Mouse (Mus musculus): ENCODE measurements around the gene Olfr221.
"Not testable (repeated sequence)": the region's sequence is repeated elsewhere in the genome, so short reads cannot be mapped to it uniquely, and the experiment has no call there.

The Olfr221 gene

DNA sequence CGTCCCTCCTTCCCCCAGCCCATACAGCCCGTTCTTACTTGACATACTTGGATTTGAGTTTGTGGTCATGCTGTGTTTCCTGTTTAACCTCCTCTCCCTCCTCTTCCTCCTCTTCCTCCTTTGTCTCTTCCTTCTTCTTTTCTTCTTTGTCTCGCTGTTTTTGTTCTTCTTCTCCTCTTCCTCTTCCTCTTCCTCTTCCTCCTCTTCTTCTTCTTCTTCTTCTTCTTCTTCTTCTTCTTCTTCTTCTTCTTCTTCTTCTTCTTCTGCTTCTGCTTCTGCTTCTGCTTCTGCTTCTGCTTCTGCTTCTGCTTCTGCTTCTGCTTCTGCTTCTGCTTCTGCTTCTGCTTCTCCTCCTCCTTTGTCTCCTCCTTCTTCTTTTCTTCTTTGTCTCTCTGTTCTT lies at the start of gene Olfr221:
Gene Olfr221 (minus strand): TSS at position 101 of the 400 bp plus-strand sequence.
- not testable (repeated sequence) for DNase-seq

DNA sequence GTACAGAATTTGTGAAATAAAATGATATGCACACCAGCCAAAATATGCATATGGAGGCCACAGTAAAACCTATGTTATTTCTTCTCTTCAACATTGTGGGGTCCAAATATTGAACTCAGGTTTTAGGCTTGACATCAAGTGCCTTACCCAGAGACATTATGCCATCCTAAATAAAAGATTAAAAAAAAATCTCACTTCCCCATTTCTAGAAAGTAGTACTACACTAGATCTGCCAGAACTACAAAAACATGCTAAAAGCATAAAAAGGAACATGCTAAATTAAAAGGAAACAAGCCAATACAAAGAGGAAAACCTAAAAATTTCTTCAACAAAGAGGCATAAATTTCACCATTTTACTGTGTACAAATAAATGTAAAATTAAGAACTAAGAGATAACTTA lies 40.8 kb upstream of the Olfr221 start:
- no peak for DNase-seq

DNA sequence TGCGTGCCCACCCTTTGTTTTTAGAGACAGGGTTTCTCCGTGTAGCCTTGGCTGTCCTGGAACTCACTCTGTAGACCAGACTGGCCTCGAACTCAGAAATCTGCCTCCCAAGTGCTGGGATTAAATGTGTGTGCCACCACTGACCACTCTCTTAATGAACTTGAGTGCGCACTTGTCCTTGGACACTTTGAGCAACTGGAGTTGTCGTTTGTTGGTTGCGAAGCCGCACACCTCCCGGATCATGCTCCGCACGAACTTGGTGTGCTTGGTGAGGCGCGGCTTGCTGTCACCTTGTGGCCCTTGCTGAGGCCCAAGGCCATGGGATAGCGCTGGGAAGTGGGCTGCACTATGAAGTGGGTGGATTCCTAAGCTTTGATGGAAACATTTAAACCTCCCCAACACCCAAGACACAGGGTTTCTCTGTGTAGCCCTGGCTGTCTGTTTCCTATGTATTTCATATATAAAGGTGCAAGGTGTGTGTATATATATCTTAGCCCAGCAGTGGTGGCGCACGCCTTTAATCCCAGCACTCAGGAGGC lies 29.4 kb upstream of the Olfr221 start:
- DNase-seq = no peak

DNA sequence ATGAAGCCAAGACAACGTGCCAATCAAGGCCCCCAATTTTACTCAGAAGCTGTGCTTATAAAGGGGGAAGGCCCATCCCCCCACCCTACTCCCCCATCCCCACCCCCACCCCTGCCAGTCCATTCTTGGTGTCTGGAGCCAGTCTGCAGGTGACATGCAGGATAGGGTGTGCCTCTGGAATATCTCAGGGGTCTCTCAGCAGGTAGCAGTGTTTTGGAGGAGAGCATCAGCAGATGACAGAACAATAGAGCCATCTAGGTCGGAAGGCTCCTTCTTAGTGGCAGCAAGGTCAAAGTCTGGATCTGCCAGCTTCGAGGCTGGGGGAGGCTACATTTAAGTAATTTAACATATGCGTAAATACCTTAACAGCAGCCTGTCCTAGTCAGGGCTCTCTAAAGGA lies 23.9 kb upstream of the Olfr221 start:
- DNase-seq = no peak

DNA sequence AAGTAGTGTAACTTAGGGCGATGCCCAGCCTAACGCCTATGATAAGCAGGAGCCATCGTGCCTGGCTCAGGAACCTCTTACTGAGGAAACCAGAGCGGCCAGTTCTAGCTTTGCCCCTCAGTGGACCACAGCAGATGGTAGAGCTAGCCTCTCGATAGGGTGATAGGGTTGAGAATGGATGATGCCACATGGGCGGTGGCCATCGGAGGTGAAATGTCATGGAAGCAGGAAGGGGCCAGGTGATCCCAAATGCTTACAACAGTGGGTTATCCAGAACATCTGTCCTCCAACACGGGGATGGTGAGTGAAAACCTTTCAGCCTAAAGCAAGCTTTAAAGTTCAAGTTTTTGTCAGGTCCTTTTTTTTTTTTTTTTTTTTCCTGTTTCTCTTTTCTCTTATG lies 19.5 kb upstream of the Olfr221 start:
- DNase-seq = peak; percentile 52 to 65

DNA sequence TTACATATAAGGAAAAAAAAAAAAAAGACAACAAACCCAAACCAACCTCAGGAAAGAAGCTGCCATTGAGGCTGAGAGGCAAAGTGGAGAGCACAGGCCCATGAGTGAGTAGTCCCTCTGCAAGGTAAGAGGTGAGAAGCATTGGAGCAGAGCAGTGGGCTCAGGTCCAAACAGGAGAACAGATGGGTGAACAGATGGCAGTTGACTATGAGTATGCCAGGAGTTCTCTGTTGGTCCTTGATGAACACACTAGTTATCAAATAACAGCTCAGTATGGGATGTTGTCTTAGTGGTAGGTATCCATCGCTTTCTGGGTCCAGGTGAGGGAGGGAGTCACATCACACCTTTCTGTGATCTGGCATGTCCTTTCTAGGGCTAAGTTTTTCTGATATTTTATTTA lies 18.5 kb upstream of the Olfr221 start:
- peak; percentile 94 to 98 for DNase-seq

DNA sequence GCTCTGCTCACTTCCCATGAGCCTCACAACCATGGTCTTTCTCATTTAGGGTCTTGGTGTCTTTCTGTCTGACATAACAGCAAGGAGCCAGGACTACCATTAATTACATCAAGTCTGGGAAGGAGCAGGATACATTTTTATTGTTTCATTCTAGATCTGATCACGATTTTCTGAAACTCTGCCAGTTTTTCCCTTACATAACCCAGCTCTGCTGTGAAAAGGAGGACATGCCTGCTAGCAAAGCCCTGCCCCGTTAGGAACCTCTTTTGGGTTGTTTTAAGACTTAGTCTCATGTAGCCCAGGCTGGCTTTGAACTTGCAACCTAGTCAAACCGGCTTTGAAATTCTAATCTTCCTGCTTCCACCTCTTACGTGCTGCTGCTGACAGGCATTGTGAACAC lies 17.7 kb upstream of the Olfr221 start:
- DNase-seq = peak; percentile 50 to 66

DNA sequence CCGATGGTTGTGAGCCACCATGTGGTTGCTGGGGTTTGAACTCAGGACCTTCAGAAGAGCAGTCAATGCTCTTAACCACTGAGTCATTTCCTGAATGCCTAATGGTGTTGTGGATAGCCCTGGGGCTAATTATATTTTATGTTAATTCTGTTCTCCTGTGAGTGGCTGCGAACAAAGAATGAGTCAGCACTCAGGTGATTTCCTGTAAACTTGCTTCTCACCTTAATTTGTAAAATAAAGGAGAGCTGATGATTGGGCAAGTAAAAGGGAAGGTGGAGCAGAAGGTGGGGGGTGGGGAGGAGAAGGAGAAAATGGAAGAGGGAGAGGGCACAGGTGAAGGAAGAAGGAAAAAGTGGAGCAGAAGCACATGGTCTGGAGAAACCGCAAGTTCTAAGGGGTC lies 10.5 kb upstream of the Olfr221 start:
- DNase-seq = not testable (repeated sequence)

DNA sequence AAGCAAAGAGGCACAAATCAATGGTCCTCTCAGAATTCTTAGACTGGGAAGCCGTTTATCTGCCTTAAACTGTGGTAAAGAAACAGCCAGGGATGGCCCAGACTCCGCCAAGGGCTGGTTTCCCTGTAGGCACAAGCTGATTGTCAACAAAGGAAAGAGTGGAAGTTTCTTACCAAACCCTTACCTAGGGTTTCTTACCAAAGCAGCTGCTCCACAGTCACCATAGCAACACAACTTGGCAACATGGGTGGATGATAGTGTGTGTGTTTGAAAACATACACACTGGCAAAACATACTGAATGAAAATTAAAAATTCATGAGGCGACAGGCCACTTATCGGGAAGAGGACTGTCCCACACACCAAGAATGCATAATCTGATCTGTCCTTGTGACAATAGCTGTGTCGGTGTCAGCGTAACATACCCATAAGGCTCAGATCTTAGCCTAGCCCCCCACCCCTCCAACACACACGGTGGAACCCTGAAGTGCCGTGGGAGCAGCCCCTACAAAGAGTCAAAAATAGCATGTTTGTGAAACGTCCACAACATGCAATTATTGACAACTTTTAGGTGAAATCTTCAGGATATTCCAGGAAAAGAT lies 3.8 kb upstream of the Olfr221 start:
- DNase-seq = peak in 1 of 2 experiments; percentile 10

DNA sequence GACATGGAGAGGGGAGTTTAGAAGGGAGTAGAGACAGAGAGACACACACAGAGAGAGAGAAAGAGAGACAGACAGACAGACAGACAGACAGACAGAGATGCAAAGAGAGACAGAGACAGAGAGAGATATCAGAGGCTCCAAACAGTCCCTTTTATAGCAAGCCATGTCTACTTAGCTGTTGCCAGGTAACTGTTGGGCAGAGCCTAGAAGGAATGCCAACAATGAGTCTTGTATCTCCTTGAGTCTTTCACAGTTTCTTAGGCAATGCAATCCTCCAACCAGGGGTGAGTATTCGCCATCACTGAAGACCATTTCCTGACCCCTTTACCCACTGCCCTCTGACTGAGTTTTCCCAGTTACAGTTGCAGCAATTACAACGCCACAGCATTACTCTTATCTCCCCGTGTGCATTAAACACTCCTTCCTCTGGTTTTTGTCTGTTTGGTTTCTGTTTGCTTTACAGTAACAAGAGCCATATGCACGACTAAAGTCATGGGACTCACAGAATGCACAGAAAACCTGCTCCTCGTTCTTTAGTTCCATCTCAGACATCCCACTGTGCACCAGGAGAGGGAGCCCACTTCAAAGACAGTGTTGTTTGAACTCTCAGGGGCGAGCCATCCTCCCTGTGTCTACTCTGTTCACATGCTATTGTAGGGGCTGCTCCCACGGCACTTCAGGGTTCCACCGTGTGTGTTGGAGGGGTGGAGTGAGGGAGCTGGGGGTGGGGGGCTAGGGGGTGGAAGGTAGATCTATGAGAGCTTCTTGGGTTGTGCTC lies 2.8 kb upstream of the Olfr221 start:
- DNase-seq = peak; percentile 69 to 73

DNA sequence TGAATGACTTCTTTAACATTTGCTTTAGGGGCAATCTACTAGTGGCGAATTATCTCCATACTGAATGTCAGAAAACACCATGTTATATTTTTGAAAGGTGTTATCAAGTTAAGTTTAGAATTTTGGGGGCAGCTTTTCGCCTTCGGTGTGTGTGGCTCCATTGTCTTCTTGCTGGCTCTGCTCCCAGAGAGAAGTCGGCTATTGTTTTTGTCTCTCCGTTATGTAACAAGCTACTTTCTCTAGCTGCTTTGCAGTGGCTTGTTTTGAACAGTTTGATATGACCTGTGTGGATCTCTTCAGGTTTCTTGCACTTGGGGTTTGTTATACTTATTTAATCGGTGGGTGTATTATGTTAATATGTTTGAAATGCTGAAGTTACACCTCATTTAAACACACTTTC lies 1.2 kb upstream of the Olfr221 start:
- no peak for DNase-seq

DNA sequence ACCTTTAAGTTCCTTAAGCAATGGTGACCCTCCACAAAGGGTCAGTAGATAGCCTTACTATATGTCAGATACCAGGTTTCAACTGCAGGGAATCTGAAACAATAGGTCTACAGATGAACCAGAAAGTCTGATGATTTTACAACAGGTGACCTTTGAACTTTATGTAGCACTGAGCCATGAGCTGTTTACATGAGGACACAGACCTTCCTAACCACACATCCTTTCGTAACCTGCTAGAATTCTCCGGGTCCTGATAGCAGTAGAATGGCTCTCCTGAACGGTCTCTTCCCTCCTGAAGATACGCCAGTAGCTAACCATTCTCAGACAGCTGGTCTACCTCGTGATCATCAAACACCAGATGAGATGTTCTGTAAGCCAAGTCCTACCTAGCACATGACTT lies 2.9 kb downstream of the Olfr221 start:
- no peak for DNase-seq

DNA sequence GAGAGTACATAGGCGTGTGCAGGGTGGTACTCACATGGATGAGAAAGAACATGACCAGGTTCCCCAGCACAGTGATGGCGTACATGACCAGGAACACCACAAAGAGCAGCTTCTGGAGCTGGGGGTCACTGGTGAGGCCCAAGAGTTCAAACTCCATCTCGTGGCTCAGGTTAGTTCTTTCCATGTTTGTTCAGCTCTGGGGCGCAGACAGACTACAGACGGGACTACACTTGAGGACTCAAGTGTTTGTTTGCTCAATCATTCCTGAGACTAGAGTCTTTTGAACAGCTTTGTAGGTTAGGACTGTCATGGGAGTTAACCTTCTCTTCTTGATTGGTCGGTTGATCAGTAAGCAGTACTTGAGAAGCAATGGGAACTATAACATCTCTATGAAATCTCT lies 6.3 kb downstream of the Olfr221 start:
- no peak for DNase-seq

DNA sequence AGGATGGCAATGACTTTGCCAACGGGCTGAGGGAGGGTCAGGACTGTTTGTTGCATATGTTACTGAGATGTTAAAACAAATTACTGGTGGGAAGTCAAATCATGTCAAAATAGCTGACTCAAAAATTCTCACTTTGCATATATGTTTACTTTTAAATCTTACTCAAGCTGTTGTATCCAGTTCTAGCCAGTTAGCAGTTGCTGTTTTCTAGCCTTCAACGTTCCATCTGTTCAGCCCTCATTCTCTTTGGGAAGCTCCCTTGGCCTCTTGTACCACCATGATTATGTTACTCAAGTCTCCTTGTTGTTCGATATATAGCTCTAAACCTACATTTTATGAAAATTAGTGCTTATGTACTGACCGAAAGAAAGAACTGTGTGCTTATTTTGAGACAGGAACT lies 15.9 kb downstream of the Olfr221 start:
- DNase-seq = no peak

DNA sequence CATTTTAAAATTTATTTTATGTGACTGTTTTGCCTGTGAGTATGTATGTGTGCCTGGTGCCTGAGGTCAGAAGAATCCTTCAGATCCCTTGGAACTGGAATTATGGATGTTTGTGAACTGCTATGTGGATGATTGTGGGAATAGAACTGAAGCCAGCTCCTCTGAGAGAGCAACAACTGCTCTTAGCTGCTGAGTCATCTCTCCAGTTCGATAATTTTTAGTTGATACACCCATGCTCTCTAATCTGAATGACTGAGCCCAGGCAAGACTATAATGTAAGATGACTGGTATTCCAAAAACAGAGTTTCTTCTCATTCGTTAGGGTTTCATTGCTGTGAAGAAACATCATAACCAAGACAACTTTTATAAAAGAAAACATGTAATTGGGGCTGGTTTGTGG lies 18.1 kb downstream of the Olfr221 start:
- no peak for DNase-seq

DNA sequence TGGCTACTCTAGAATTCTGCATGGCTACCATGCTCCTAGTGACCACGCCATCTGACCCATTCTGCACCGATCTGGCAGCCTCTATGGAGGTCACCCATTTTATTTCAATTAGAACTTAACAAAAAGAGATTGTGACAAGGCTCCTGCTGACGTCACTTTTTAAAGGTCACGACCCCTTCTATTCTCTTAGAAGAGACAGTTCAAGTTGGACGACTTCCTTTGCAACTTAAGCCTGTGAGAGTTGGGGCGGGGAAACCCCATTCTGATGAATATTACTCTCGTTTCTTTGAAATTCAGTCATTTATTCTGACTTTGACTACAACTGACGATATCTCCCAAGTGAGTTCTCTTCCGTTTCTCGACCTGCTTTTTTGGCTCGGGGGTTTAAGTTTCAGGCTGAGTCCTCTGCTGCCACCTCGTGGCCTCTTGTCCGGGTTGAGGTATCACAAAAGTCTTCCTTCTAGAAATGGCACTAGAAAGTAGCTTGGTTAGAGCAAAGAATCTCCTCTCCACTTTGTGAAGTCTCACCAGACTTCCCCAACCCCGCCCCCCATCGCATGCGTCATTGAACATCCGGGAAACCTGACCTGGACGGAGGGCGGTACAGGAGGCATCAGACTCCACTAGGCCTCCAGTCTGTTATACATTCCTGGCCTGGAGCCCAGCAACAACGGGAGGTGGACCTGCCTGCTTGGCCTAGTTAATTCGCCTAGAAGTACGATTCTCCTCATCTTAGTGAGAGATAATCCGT lies 19.4 kb downstream of the Olfr221 start:
- peak; percentile 93 to 98 for DNase-seq

DNA sequence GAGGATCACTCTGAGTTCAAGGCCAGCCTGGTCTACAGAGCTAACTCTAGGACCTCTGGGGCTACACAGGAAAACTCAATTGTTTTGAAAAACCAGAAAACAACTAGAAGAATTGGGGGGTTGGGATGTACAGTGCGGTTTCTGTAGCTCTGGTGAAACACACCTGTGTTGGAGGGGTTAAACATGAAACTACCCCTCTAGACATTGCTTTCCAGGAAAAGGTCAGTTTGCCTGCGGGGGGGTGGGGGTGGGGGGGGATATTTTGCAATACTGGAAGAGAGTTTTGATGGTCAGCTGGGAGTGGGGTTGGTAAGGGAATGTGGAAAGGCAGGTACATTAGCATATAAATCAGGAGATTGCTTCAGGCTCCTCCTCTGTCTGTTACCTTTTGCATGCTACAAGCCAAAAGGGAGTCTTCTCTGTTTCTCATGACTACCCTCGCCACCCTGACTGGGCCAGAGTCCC lies 20.0 kb downstream of the Olfr221 start:
- no peak for DNase-seq

DNA sequence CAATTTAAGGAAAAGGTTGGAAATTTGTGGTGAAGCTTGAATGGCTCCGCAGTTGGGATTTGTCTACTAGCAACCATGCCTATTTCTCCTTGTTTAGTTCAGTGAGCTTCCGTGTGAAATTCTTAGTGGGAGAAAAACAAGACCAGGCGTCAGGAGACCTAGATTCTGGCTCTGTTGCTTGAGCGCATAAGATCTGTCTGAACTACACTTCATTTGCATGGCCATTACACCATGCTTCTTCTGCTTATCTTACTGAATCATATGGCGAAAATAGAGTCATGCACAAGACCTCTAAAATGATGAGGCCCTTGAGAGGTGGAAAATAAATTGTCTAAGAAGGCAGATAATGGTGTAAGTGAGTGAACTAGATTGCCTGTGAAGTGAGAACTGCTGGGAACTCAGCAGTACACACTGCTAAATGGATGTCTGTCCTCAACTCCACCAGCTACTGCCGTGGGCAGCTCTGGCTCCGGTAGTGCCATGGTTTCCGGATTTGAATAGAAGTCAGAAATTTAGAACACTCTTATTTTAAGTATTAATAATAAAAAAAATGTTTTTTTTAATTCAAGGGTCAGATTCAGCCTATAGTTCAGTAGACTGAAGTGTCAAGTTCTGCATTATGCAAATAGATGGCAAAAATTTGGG lies 20.6 kb downstream of the Olfr221 start:
- no peak for DNase-seq

DNA sequence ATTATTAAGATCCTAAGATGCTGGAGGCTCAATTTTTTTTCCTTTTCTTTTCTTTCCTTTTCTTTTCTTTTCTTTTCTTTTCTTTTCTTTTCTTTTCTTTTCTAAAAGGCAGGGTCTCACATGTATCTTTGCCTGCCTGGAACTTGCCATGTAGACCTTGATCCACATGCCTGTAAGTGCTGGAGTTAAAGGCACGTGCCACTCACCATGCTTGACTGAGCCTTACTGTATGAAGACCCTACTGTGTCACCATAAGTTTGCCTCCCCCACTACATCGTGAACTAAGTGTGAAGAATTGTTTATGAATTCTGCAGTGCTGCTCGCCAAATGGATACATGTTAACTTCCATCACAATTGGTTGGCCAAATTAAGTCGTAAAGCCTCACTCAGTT lies 21.1 kb downstream of the Olfr221 start:
- no peak for DNase-seq

DNA sequence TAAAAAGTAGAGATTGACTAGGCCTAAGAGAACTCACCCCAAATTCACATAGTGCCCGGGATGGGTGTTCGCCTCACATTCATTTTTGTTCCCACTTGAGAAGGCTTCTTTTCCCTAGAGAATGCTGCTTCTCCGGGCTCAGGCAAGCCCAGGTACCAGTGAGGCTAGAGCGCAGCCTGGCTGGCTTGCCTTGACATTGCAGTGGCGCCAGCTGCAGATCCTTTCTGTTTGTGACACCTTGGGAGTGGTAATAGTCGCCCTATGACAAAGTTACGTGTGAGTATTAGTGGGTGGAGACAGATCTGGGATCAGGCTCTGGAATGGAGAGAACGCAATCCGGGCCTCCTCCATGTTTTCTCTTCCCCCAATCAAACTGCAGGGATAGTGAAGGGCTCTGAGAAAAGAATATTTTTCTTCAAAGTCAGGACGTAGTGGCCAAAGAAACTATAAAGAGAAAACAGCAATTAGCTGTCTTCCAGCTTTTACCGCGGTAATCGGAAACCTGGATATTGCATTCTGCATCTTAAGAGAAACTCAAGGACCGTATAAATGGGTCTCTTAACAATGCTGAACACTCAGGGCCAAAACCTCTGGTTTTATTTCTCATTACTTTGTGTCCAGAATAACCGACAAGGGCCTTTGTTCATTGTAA lies 21.6 kb downstream of the Olfr221 start, which contains the start of gene Zfp219:
Gene Zfp219 (minus strand): TSS at position 248 of the 652 bp plus-strand sequence.
- peak; percentile 68 to 74 for DNase-seq

DNA sequence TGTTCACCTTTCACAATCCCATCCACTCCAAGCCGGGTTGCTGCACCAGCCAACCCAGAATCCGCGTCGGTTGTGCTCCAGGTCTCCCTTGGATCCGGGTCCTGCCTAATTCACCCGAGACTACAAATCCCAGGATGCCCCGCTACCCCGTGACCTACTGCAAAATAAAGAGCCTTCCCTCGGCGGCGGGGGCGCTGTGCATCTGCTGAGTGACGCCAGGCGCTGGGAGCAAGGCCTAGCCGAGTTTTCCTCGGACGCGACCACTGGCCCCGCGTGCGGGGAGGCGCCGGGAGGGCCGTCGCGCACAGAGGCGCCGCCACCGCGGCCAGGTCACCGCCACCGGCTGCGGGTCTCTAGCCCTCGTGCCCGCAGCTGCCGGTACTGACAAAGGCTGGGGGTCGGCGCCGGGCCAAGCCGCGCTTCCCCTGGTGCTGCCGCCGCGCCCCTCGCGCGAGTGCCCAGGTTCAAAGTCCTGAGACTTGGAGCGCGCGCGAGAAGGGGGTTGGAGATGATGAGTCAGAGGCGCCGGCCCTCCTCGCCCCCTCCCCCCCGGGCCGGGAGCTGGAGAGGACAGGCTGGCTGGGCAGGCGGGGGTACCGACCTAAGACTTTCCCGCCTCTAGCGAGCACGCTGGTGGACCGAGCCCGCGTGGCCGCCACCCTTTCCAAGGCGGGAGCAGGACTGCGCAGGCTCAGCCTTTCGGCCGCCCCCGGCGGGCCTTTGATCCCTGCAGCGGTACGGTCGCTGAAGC lies 22.5 kb downstream of the Olfr221 start:
- DNase-seq = peak; percentile 98 to 99
